Mouse (Mus musculus) stomach, embryonic 14.5 days (tissue): Measurements from ENCODE around the gene Ggt5. TPM values are rescaled to one million over a fixed set of nuclear protein-coding genes. Genes with fewer than 3 reads are reported as not detected.

Experiments
- ATAC-seq: fragments of 200-750 bp; cut with Nextera tagmentation; 2 replicates; pipeline ENCODE4 v1.8.0; 2017; ENCODE audit warnings: low read depth, moderate TSS enrichment; ENCODE audit not compliant: insufficient number of reproducible peaks, insufficient read depth, low FRiP score
- H3K27ac ChIP-seq: fragments of 300-500 bp; sonication (generic); 2 replicates; pipeline ENCODE4 v1.5.1; 2014; ENCODE audit warnings: mild to moderate bottlenecking, low read length, moderate library complexity, mixed read lengths
- H3K27me3 ChIP-seq: fragments of 300-500 bp; sonication (generic); 2 replicates; pipeline ENCODE4 v1.6.1; 2014; ENCODE audit warnings: low read length, control low read depth, mixed read lengths; ENCODE audit not compliant: control insufficient read depth, insufficient read depth
- H3K36me3 ChIP-seq: fragments of 300-500 bp; sonication (generic); 2 replicates; pipeline ENCODE4 v1.6.1; 2014; ENCODE audit warnings: mild to moderate bottlenecking, control low read depth, low read length, moderate library complexity, mixed read lengths; ENCODE audit not compliant: control insufficient read depth, insufficient read depth
- H3K4me1 ChIP-seq: fragments of 300-500 bp; sonication (generic); 2 replicates; pipeline ENCODE4 v1.6.1; 2014; ENCODE audit warnings: low read length, control low read depth, mixed read lengths; ENCODE audit not compliant: control insufficient read depth, insufficient read depth
- H3K4me2 ChIP-seq: fragments of 300-500 bp; sonication (generic); replicated peaks from 2 replicates; pipeline ENCODE4 v1.6.1; 2014; ENCODE audit warnings: low read depth, low read length, control low read depth
- H3K4me3 ChIP-seq: fragments of 300-500 bp; sonication (generic); 2 replicates; pipeline ENCODE4 v1.5.1; 2014; ENCODE audit warnings: low read depth, low read length, control low read depth
- H3K9ac ChIP-seq: fragments of 300-500 bp; sonication (generic); replicated peaks from 2 replicates; pipeline ENCODE4 v1.6.1; 2014; ENCODE audit warnings: low read depth, mild to moderate bottlenecking, control low read depth, low read length, moderate library complexity, mixed read lengths
- H3K9me3 ChIP-seq: fragments of 300-500 bp; sonication (generic); 2 replicates; pipeline ENCODE4 v1.6.1; 2016; ENCODE audit warnings: low read depth, low read length, control low read depth; ENCODE audit not compliant: control insufficient read depth
- WGBS: fragments of 180-500 bp; shearing (Covaris S2); extraction: QIAGEN DNeasy Blood & Tissue Kit; methylation state at CpG from one replicate; pipeline ENCODE4 v1.1.7; 2014; 5-methylcytosine and 5-hydroxymethylcytosine counted together
- polyA plus RNA-seq: library from polyadenylated mRNA; unstranded; fragments of >200 nt; fragmentation: Nextera tagmentation; extraction: Ambion mirVana; gene quantifications from 2 replicates; pipeline ENCODE4 v1.2.1, GENCODE M21; 2014

The Ggt5 gene
- polyA plus RNA-seq, 1 experiment from 2014 or later = 5.2 TPM

DNA sequence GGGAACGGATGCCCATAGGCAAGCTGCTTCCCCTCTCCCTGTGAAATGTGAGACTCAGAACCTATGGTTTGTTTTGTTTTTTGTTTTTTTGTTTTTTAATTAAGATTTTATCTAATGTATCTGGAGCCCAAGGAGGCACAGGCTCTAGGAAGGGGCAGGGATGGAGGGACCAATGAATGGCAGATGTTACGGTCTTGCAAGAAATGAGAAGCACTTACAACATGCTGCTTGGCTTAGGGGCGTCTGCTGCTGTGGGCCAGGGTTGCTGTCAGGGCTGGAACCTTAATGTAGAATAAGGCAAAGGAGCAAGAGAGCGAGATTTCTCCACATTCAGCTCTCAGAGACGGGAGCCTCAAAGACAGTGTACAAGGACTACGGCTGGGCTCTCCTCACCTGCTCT is 33.6 kb upstream of the Ggt5 start:
- Histone ChIP-seq H3K9ac (no peak overlapping the region), H3K4me2 (no peak overlapping the region), H3K4me1 (peaks cover 6% of the 10 kb centered on the region; the same call in 1 of the 2 replicates), H3K36me3 (no peaks in the 10 kb centered on the region), H3K27ac (no peak overlapping the region), H3K4me3 (no peak overlapping the region), H3K9me3 (no peaks in the 10 kb centered on the region), H3K27me3 (peaks cover 9% of the 10 kb centered on the region; the same call in 1 of the 2 replicates)
- ATAC-seq = no peak
- WGBS = 81% methylated on average over 6 of the region's 6 CpGs

- Histone ChIP-seq H3K9ac (no peak overlapping the region), H3K27ac (no peak overlapping the region), H3K4me3 (no peak overlapping the region), H3K36me3 (no peaks in the 10 kb centered on the region), H3K27me3 (peaks cover 13% of the 10 kb centered on the region; the same call in 1 of the 2 replicates), H3K9me3 (no peaks in the 10 kb centered on the region), H3K4me2 (no peak overlapping the region), H3K4me1 (peaks cover 6% of the 10 kb centered on the region; the same call in 1 of the 2 replicates)
- ATAC-seq = no peak
- 63% methylated on average over 9 of the region's 9 CpGs for WGBS
Observed at GRCm38 (mm10) chr10:75556026-75556425, 33.1 kb upstream of the Ggt5 start.

GRCm38 (mm10) chr10:75558515-75558914 is 30.6 kb upstream of the Ggt5 start:
- no peak for ATAC-seq
- Histone ChIP-seq H3K9me3 (no peaks in the 10 kb centered on the region), H3K27me3 (peaks cover 17% of the 10 kb centered on the region; the same call in 1 of the 2 replicates), H3K4me3 (no peak overlapping the region), H3K4me2 (no peak overlapping the region), H3K36me3 (no peaks in the 10 kb centered on the region), H3K27ac (no peak overlapping the region), H3K9ac (no peak overlapping the region), H3K4me1 (peaks cover 6% of the 10 kb centered on the region; the same call in 1 of the 2 replicates)
- WGBS = 35% methylated on average over 3 of the region's 3 CpGs

DNA sequence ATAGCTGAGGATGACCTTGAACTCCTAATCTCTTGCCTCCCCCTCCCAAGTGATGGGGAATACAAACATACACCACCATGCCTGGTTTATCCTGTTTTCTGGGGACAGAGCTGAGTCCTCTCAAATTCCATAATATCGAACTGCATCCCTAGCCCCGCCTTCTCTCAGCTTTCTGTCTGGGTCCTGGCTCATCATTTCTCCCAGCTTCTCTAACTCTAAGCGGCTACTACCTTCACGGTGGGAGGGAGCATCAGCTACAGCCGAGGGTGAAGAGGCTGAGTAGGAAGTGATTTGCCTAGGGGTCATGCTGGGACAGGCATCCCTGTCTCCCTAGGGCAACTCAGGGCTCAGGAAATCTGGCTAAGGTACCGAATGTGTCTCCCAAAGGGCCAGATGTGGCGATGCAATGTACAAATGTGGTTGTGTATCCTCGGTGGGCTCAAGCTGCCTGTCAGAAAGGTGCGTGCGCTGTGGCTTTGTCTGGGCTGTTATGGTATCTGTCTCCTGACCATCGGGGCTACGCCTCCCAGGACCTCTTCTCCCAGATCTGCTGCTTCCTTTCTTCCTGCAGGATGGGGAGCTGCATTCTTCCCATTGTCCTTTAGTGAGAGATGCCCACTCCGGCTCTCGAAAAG is 30.0 kb upstream of the Ggt5 start:
- H3K9me3 ChIP-seq = no peaks in the 10 kb centered on the region
- no peak overlapping the region for H3K27ac ChIP-seq
- peaks cover 6% of the 10 kb centered on the region; the same call in 1 of the 2 replicates for H3K4me1 ChIP-seq
- H3K4me3 ChIP-seq = peak overlapping the region; percentile 49
- H3K9ac ChIP-seq = peak overlapping the region; percentile 45; the same call in 1 of the 2 replicates
- peak overlapping the region; percentile 97 for H3K4me2 ChIP-seq
- no peak for ATAC-seq
- H3K27me3 ChIP-seq = peaks cover 17% of the 10 kb centered on the region; the same call in 1 of the 2 replicates
- WGBS = 5% methylated on average over 14 of the region's 14 CpGs
- H3K36me3 ChIP-seq = no peaks in the 10 kb centered on the region

GRCm38 (mm10) chr10:75559676-75560548 is 29.2 kb upstream of the Ggt5 start, which contains the start of gene Lrrc75b:
Gene Lrrc75b, minus strand, starts transcription at chr10:75560330.
- ATAC-seq = peak; percentile 24; the same call in 1 of the 2 replicates
- H3K9ac ChIP-seq = peak within 1 kb of the TSS; percentile 45
- WGBS = 1% methylated on average over 74 of the region's 75 CpGs
- H3K4me1 ChIP-seq = peaks cover 6% of the 10 kb centered on the region; the same call in 1 of the 2 replicates
- H3K4me3 ChIP-seq = peak within 1 kb of the TSS; percentile 49
- no peaks in the 10 kb centered on the region for H3K36me3 ChIP-seq
- no peak within 1 kb of the TSS for H3K27ac ChIP-seq
- H3K9me3 ChIP-seq = no peaks in the 10 kb centered on the region
- H3K27me3 ChIP-seq = peaks cover 17% of the 10 kb centered on the region; the same call in 1 of the 2 replicates
- peak within 1 kb of the TSS; percentile 97 for H3K4me2 ChIP-seq

- Histone ChIP-seq H3K4me1 (peaks cover 6% of the 10 kb centered on the region; the same call in 1 of the 2 replicates), H3K4me2 (peak overlapping the region; percentile 97), H3K9ac (peak overlapping the region; percentile 45; the same call in 1 of the 2 replicates), H3K27me3 (peaks cover 17% of the 10 kb centered on the region; the same call in 1 of the 2 replicates), H3K27ac (no peak overlapping the region), H3K36me3 (no peaks in the 10 kb centered on the region), H3K4me3 (peak overlapping the region; percentile 49), H3K9me3 (no peaks in the 10 kb centered on the region)
- WGBS = 12% methylated on average over 6 of the region's 6 CpGs
- no peak for ATAC-seq
Observed at GRCm38 (mm10) chr10:75560549-75560899, 28.6 kb upstream of the Ggt5 start.

- H3K9ac ChIP-seq = no peak within 1 kb of the TSS
- no peak for ATAC-seq
- H3K4me3 ChIP-seq = peak within 1 kb of the TSS; percentile 49
- 58% methylated on average over 10 of the region's 10 CpGs for WGBS
- peak within 1 kb of the TSS; percentile 97 for H3K4me2 ChIP-seq
- H3K27me3 ChIP-seq = peaks cover 17% of the 10 kb centered on the region; the same call in 1 of the 2 replicates
- H3K9me3 ChIP-seq = no peaks in the 10 kb centered on the region
- peaks cover 6% of the 10 kb centered on the region; the same call in 1 of the 2 replicates for H3K4me1 ChIP-seq
- H3K27ac ChIP-seq = no peak within 1 kb of the TSS
- H3K36me3 ChIP-seq = no peaks in the 10 kb centered on the region
Observed at GRCm38 (mm10) chr10:75561071-75561654, 28.0 kb upstream of the Ggt5 start, which contains the start of gene Ggt1. Gene Ggt1, plus strand, starts transcription at chr10:75561604.

DNA sequence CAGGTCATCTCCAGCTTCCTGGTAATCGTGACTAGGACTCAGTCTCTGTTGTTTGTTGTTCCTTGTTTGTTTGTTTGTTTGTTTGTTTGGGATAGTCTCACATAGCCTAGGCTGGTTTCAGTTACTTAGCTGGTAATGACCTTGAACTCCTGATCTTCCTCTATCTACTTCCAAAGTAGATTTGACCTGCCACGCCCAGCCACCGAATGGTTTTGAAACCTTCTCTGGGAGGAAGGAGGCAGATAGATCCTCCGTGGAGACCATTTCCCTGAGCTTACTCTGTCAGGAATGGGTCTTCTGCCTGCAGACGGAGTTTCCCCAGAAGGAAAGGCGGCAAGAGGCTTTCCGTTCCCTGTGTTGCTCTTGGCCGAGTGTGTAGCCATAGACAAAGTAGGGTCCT is 26.5 kb upstream of the Ggt5 start:
- H3K4me2 ChIP-seq = no peak overlapping the region
- no peak overlapping the region for H3K27ac ChIP-seq
- WGBS = 79% methylated on average over 8 of the region's 8 CpGs
- H3K9ac ChIP-seq = no peak overlapping the region
- no peak overlapping the region for H3K4me3 ChIP-seq
- H3K9me3 ChIP-seq = no peaks in the 10 kb centered on the region
- peaks cover 17% of the 10 kb centered on the region; the same call in 1 of the 2 replicates for H3K27me3 ChIP-seq
- no peaks in the 10 kb centered on the region for H3K36me3 ChIP-seq
- H3K4me1 ChIP-seq = peaks cover 6% of the 10 kb centered on the region; the same call in 1 of the 2 replicates
- ATAC-seq = no peak
